Mouse (Mus musculus): ENCODE results near the gene Gpr160. TPM values are rescaled to one million over a fixed set of nuclear protein-coding genes. Genes with fewer than 3 reads are reported as not detected.

Gpr160 gene
- polyA plus RNA-seq, 2 experiments, result 3.5 to 7.8 TPM

GRCm38 (mm10) chr3:30831848-30832606 is 23.7 kb upstream of the Gpr160 start:
- no peak overlapping the region for H3K4me2 ChIP-seq (replicated peaks; ENCODE audit: low read depth, low read length, severe bottlenecking)
- no peaks in the 10 kb centered on the region for H3K36me3 ChIP-seq (ENCODE audit: control insufficient read depth, insufficient read depth, low read length)
- WGBS, result 78% methylated on average over 15 of the region's 15 CpGs
- ATAC-seq (ENCODE audit: low FRiP score, low read depth), result no peak
- no peaks in the 10 kb centered on the region for H3K9me3 ChIP-seq (ENCODE audit: control insufficient read depth, low read length)
- H3K27ac ChIP-seq (replicated peaks; ENCODE audit: low read depth, low read length), result no peak overlapping the region
- no peak for DNase-seq (ENCODE audit: low spot score)
- no peak overlapping the region for H3K9ac ChIP-seq (ENCODE audit: low read depth, low read length, severe bottlenecking)
- TF ChIP-seq POLR2A (IDR thresholded peaks at IDR 0.05; ENCODE audit: borderline replicate concordance, extremely low read depth, insufficient read depth, insufficient read length), result no peak
- no peaks in the 10 kb centered on the region for H3K27me3 ChIP-seq (ENCODE audit: control insufficient read depth, insufficient read depth, low read length)
- H3K4me1 ChIP-seq (ENCODE audit: control insufficient read depth, insufficient read depth, low read length), result no peaks in the 10 kb centered on the region
- H3K4me3 ChIP-seq (replicated peaks; ENCODE audit: low read length), result no peak overlapping the region

DNA sequence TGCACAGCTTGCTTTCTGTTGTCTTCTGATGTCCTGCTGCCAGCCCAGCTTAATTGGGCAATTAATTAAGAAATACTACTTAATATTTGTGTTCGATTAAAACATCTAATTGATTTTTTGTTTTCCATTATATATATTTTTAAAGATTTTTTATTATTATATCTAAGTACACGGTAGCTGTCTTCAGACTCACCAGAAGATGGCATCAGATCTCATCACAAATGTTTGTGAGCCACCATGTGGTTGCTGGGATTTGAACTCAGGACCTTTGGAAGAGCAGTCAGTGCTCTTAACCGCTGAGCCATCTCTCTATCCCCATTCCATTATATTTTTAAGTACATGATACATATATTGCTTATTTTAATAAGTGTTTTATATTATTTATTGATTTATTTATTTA is 22.5 kb upstream of the Gpr160 start:
- Histone ChIP-seq H3K9me3 (ENCODE audit: control insufficient read depth, low read length) (peaks cover 8% of the 10 kb centered on the region; the same call in 1 of the 2 replicates), H3K27me3 (ENCODE audit: control insufficient read depth, insufficient read depth, low read length) (no peaks in the 10 kb centered on the region), H3K27ac (replicated peaks; ENCODE audit: low read depth, low read length) (no peak overlapping the region), H3K4me3 (replicated peaks; ENCODE audit: low read length) (no peak overlapping the region), H3K9ac (ENCODE audit: low read depth, low read length, severe bottlenecking) (no peak overlapping the region), H3K4me1 (ENCODE audit: control insufficient read depth, insufficient read depth, low read length) (no peaks in the 10 kb centered on the region), H3K36me3 (ENCODE audit: control insufficient read depth, insufficient read depth, low read length) (no peaks in the 10 kb centered on the region), H3K4me2 (replicated peaks; ENCODE audit: low read depth, low read length, severe bottlenecking) (no peak overlapping the region)
- ATAC-seq (ENCODE audit: low FRiP score, low read depth) (no peak), DNase-seq (ENCODE audit: low spot score) (no peak)
- no peak for TF ChIP-seq POLR2A (IDR thresholded peaks at IDR 0.05; ENCODE audit: borderline replicate concordance, extremely low read depth, insufficient read depth, insufficient read length)
- 83% methylated on average over 3 of the region's 3 CpGs for WGBS

DNA sequence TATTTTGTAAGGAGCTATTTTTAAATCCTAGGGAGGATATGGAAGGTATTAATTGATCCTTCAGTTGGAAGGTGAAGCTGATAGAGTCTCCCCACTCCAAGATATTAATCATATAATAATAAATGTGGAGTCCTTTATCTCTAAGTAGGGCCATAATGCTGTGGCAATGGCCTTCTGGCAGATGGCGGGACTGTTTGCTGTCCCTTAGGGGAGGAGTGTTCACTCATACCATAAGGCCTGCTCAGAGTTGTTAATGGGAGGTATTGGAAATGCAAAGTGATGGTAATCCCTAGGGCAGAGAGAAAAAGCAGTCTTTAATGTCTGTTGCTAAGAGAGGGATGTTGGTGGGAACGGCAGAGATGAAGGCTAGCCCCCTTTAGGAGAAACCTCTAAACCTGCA is 10.0 kb upstream of the Gpr160 start:
- no peaks in the 10 kb centered on the region for H3K36me3 ChIP-seq (ENCODE audit: control insufficient read depth, insufficient read depth, low read length)
- H3K4me2 ChIP-seq (replicated peaks; ENCODE audit: low read depth, low read length, severe bottlenecking), result no peak overlapping the region
- no peaks in the 10 kb centered on the region for H3K4me1 ChIP-seq (ENCODE audit: control insufficient read depth, insufficient read depth, low read length)
- no peak overlapping the region for H3K4me3 ChIP-seq (replicated peaks; ENCODE audit: low read length)
- WGBS, result 70% methylated on average over 2 of the region's 2 CpGs
- no peak overlapping the region for H3K9ac ChIP-seq (ENCODE audit: low read depth, low read length, severe bottlenecking)
- no peaks in the 10 kb centered on the region for H3K9me3 ChIP-seq (ENCODE audit: control insufficient read depth, low read length)
- no peak for ATAC-seq (ENCODE audit: low FRiP score, low read depth)
- DNase-seq (ENCODE audit: low spot score), result no peak
- H3K27me3 ChIP-seq (ENCODE audit: control insufficient read depth, insufficient read depth, low read length), result no peaks in the 10 kb centered on the region
- H3K27ac ChIP-seq (replicated peaks; ENCODE audit: low read depth, low read length), result no peak overlapping the region
- TF ChIP-seq POLR2A (IDR thresholded peaks at IDR 0.05; ENCODE audit: borderline replicate concordance, extremely low read depth, insufficient read depth, insufficient read length), result no peak

DNA sequence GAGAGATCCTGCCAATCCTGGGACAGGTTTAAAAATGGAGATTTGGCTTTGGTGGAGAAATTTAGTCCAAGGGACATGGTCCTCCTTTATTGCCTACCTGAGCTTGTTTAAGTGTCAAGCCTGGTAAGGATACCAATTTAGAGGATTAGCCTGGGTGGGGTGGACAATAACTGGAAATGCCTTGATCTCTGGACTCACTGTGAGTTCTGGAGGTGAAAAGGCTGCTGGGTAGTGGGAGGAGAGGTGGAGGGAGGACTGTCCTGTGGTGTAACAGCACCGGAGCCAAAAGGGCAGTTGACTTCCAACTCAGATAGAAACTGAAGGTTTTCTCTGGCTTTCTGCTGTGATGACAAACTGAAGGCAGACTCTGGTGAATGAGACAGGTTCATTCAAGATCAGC is 8.3 kb upstream of the Gpr160 start:
- Histone ChIP-seq H3K27ac (replicated peaks; ENCODE audit: low read depth, low read length) (no peak overlapping the region), H3K9me3 (ENCODE audit: control insufficient read depth, low read length) (no peaks in the 10 kb centered on the region), H3K36me3 (ENCODE audit: control insufficient read depth, insufficient read depth, low read length) (no peaks in the 10 kb centered on the region), H3K9ac (ENCODE audit: low read depth, low read length, severe bottlenecking) (no peak overlapping the region), H3K4me1 (ENCODE audit: control insufficient read depth, insufficient read depth, low read length) (no peaks in the 10 kb centered on the region; the same call in 1 of the 2 replicates), H3K27me3 (ENCODE audit: control insufficient read depth, insufficient read depth, low read length) (no peaks in the 10 kb centered on the region), H3K4me2 (replicated peaks; ENCODE audit: low read depth, low read length, severe bottlenecking) (no peak overlapping the region), H3K4me3 (replicated peaks; ENCODE audit: low read length) (no peak overlapping the region)
- no peak for TF ChIP-seq POLR2A (IDR thresholded peaks at IDR 0.05; ENCODE audit: borderline replicate concordance, extremely low read depth, insufficient read depth, insufficient read length)
- DNase-seq (ENCODE audit: low spot score) (no peak), ATAC-seq (ENCODE audit: low FRiP score, low read depth) (no peak)
- WGBS, result 67% methylated on average over 1 of the region's 1 CpGs

DNA sequence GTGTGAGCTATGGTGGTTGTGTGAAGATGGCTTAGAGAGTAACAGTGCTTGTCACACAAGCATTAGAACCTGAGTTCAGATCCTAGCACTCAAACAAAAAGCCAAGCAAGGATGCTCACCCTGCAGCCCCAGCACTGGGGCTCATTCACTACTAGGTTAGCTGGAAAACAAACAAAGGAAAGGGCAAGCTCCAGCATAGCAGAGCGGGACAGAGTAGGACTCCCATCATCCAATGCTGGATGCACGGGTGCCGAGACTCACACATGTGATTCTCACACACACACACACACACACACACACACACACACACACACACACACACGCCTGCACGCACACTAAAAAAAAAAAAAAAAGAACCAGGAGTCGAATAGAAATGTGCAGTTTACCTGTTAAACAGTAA is 4.3 kb upstream of the Gpr160 start:
- 77% methylated on average over 6 of the region's 6 CpGs for WGBS
- no peak for DNase-seq (ENCODE audit: low spot score)
- TF ChIP-seq POLR2A (IDR thresholded peaks at IDR 0.05; ENCODE audit: borderline replicate concordance, extremely low read depth, insufficient read depth, insufficient read length), result no peak

More for the DNA sequence above, 4.3 kb upstream of the Gpr160 start:
- ATAC-seq (ENCODE audit: low FRiP score, low read depth), result no peak
- Histone ChIP-seq H3K27ac (replicated peaks; ENCODE audit: low read depth, low read length) (no peak overlapping the region), H3K9ac (ENCODE audit: low read depth, low read length, severe bottlenecking) (no peak overlapping the region), H3K4me3 (replicated peaks; ENCODE audit: low read length) (no peak overlapping the region), H3K4me2 (replicated peaks; ENCODE audit: low read depth, low read length, severe bottlenecking) (no peak overlapping the region), H3K27me3 (ENCODE audit: control insufficient read depth, insufficient read depth, low read length) (no peaks in the 10 kb centered on the region; the same call in 1 of the 2 replicates), H3K36me3 (ENCODE audit: control insufficient read depth, insufficient read depth, low read length) (no peaks in the 10 kb centered on the region), H3K9me3 (ENCODE audit: control insufficient read depth, low read length) (no peaks in the 10 kb centered on the region), H3K4me1 (ENCODE audit: control insufficient read depth, insufficient read depth, low read length) (no peaks in the 10 kb centered on the region; the same call in 1 of the 2 replicates)
